1 mouse cellular context compared by ENCODE assay signal in the genomic region with DNA sequence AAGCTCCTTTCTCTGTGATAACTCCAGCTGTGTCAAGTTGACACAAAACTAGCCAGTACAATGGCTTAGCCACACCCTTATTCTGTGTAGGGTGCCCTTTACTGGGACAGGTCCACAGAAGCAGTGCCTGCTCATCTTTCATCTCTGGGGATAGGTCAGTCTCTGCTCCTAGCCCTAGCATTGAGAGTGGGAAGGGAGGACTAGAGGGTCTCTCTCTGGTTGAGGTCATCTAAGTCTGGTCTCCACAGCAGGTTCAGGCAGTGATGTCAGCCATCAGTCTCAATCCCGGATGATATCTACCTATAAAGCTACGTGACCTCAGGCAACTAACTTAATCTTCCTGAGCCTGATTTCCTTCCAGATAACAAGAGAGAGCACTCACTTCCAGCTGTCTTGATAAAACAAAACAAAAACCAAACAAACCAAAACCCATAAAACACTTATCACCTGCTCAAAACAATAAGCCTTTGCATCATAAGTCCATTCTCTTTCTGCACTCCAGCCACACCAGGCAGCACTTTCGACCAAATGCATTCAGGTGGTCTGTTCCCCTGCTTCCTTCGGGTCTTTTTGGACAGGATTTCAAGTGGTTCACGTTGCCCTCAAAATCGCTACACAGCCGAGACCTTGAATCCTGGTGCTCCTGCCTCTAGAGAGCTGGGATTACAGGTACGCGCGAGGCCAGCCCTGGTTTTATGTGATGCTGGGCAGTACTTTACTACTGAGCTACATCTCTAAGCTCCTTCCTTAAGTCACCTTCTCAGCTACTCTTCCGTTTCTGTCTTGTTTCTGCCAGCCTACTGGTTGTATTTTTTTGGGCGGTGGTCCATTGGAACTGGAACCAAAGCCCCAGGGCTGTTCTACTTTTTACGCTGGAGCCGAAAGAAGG.
TF ChIP-seq lines count a peak whose summit lies in the region.

No protein-coding gene starts in this region.

TF ChIP-seq in MEL, 35 proteins besides CTCF, POLR2A, EP300 and RAD21 (continued from another document):
- TF ChIP-seq BHLHE40 (IDR thresholded peaks at IDR 0.05; ENCODE audit: borderline replicate concordance, low read depth, low read length), result no peak
- TF ChIP-seq RCOR1 (IDR thresholded peaks at IDR 0.05; ENCODE audit: low read depth, low read length), result 0 out of 2 replicates have a peak, but pooled peaks have one; percentile 10
- no peak for TF ChIP-seq ZNF384 (IDR thresholded peaks at IDR 0.05; ENCODE audit: low read depth, low read length)
- TF ChIP-seq ZC3H11A (IDR thresholded peaks at IDR 0.05; ENCODE audit: low read depth, low read length), result no peak
- peak; percentile 62 for TF ChIP-seq ETS1 (IDR thresholded peaks at IDR 0.05; ENCODE audit: low read depth, low read length)
- TF ChIP-seq ZKSCAN1 (IDR thresholded peaks at IDR 0.05; ENCODE audit: low read depth, low read length), result peak; percentile 67; the same call in 1 of the 2 replicates
- TF ChIP-seq POLR2AphosphoS5 (IDR thresholded peaks at IDR 0.05; ENCODE audit: borderline replicate concordance, low read depth, low read length), result no peak
